Mouse (Mus musculus): ENCODE measurements at regions not wholly inside any gene's neighbourhood (a gene's known extent, or its start where the extent isn't known, plus 50 kb on each side); places are given as distances from the start of the nearest gene placed in this dataset.

DNA sequence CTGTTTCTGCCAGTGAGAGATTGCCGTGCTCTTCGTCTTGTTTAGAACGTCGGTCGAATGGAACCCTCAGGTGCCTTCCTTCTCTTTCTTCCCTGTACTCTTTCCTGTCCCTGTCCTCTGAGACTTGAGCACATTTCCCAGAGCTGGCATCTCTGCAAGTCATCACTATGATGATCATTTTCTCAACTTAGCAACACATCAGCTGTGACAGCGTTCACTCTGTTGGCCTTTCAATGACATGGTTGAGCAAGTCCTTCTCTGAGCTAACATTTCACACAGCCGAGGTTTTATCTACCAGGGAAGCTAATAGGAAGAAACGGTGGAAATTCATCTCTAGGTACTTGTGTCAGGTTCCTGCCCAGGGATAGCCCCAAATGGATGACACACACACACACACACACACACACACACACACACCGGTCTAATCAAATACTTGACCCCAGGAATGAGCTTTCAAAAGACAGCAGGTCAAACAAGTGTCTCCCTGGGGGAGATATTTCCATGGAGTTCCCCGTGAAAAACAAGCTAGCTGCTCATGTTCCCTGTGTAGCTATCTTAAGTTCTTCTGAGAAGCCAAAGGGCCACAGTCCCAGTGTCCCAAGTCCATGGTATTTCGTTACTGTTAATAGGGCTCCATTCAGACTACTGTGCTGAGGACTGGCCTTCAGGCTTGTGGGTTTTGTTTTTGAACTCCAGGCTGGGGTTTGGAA is 167.0 kb upstream of the Trib2 start:
- Histone ChIP-seq H3K27ac (replicated peaks; ENCODE audit: low read depth, low read length) (no peak overlapping the region), H3K4me1 (ENCODE audit: control insufficient read depth, insufficient read depth, insufficient read length, low read length) (no peaks in the 10 kb centered on the region), H3K4me3 (ENCODE audit: insufficient read depth, low read depth, low read length) (no peak overlapping the region)

DNA sequence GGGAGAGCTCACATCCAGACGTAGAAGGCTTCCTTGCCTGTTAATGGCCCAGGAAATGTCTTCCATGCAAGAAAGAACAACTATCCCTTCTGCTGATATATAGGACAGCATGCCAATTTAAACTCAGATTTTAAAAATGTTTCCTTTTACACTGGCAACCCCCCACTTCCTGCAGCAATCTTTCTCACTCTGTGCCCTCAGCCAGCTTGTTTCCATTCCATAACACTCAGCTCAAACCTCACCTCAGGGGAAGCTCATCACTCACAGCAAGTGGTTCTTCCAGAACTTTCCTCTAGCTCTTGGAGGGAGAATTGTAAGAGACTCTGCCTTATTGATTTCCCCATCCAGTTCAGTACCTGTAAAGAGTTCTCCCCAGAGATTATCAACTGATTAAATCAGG is 165.0 kb upstream of the Trib2 start:
- Histone ChIP-seq H3K27ac (replicated peaks; ENCODE audit: low read depth, low read length) (no peak overlapping the region), H3K4me1 (ENCODE audit: control insufficient read depth, insufficient read depth, insufficient read length, low read length) (no peaks in the 10 kb centered on the region)

DNA sequence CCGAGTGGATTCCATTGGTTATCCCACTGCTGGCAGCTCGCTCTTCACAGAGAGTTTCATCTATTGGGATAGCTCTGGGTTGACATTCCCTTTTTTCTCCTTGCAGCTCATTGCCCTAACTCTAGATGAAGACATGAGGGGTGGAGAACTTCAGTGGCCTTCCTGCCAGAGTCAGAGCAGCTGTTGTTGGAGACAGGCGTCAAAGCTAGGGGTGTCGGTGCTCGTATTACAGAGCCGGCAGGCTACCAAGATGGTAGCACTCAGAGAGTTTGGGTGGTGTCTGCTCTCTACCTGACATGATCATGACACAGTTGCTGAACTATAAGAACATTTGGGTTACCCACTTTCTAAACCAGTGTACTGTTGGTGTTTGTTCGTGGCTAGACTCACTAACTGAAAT is 162.5 kb upstream of the Trib2 start:
- no peak overlapping the region for H3K27ac ChIP-seq (replicated peaks; ENCODE audit: low read depth, low read length)
- no peaks in the 10 kb centered on the region for H3K4me1 ChIP-seq (ENCODE audit: control insufficient read depth, insufficient read depth, insufficient read length, low read length)
- no peak overlapping the region for H3K4me3 ChIP-seq (ENCODE audit: insufficient read depth, low read depth, low read length)

More for the DNA sequence above, 165.0 kb upstream of the Trib2 start:
- H3K4me3 ChIP-seq (ENCODE audit: insufficient read depth, low read depth, low read length): no peak overlapping the region

DNA sequence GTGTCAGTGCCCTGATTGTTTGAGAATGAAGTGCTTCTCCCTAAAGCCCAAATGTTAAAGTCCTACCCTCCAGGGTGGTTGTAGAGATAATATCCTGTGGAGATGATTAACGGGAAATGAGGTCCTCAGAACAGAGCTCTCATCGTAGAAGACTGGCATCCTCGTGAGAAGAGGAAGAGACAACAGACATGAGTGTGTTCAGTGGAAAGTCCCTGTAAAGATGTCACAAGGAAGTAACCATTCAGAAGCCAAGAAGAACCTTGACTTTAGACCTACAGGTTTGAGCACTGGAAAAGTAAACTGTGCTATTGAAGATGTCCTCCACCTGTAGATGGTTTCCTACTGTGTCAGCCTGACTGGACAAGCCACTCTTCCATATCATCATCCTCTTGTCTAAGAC is 155.1 kb upstream of the Trib2 start:
- H3K27ac ChIP-seq (replicated peaks; ENCODE audit: low read depth, low read length): no peak overlapping the region
- H3K4me1 ChIP-seq (ENCODE audit: control insufficient read depth, insufficient read depth, insufficient read length, low read length): 0 out of 2 replicates have a peak, but pooled peaks cover 3% of the 10 kb centered on the region
- H3K4me3 ChIP-seq (ENCODE audit: insufficient read depth, low read depth, low read length): no peak overlapping the region

DNA sequence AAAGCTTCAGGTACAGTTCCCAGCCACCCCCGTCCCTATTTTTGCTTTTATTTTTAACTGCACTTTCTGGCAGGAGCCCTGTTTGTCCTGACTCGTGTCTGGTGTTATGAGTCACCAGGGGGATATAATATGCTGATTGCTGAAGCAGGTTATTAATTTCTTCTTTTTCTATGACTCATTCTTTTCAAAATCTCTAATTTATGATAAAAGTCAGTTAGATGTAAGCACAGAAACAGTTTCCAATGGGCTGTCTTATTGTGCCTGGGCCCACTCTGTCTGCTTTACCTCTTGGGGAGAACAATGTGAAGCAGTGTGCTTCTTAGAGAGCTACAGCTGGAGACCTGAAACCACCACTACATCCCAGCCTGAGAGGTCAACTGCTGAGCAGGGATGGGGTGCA is 153.5 kb upstream of the Trib2 start:
- H3K4me1 ChIP-seq (ENCODE audit: control insufficient read depth, insufficient read depth, insufficient read length, low read length): 0 out of 2 replicates have a peak, but pooled peaks cover 3% of the 10 kb centered on the region
- H3K4me3 ChIP-seq (ENCODE audit: insufficient read depth, low read depth, low read length): no peak overlapping the region
- H3K27ac ChIP-seq (replicated peaks; ENCODE audit: low read depth, low read length): no peak overlapping the region

DNA sequence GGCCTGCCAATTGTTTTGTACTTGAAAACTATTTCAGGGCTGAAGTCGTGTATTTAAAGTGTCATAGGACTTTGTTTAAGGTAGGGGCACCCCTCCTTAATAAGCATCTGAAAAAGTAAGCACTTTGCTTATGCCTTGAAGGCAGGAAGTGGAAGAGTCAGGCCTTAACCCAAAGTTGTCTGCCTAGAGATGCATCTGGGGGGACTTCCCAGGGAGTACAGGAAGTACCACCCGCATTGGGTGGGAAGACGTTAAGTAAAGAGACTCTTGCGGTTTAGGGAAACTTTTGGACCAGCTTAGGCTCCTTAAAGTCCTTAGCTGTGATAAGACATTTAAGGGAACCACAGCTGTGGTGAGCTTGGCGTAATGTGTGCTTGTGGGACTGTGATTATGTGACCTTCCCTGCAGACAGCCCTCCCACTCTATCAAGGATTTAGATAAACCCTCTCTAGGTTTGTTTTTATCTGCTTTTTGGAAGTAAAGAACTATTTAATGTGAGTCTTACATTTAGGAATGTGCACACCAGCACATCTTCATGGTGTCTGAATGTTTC is 150.9 kb upstream of the Trib2 start:
- H3K4me1 ChIP-seq (ENCODE audit: control insufficient read depth, insufficient read depth, insufficient read length, low read length): no peaks in the 10 kb centered on the region
- no peak overlapping the region for H3K4me3 ChIP-seq (ENCODE audit: insufficient read depth, low read depth, low read length)
- no peak overlapping the region for H3K27ac ChIP-seq (replicated peaks; ENCODE audit: low read depth, low read length)

DNA sequence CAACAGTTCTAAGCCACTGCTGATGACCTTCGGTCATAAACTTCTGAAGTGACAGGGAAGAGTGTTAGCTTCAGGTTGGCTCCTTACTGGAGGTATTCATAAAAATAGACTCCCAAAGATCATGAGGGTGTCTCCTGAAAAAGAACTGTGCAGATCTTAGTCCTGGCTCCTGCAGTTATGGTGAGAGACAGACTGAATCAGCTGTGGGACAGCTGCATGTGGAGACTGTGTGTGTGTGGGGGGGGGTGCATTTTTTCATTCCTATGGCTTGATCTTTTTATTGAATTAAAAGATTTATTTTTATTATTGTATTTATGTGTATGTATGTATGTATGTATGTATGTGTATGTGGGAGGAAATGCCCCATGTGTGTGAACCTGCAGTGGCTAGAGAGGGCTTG is 149.9 kb upstream of the Trib2 start:
- Histone ChIP-seq H3K4me1 (ENCODE audit: control insufficient read depth, insufficient read depth, insufficient read length, low read length) (no peaks in the 10 kb centered on the region), H3K27ac (replicated peaks; ENCODE audit: low read depth, low read length) (no peak overlapping the region), H3K4me3 (ENCODE audit: insufficient read depth, low read depth, low read length) (no peak overlapping the region)

DNA sequence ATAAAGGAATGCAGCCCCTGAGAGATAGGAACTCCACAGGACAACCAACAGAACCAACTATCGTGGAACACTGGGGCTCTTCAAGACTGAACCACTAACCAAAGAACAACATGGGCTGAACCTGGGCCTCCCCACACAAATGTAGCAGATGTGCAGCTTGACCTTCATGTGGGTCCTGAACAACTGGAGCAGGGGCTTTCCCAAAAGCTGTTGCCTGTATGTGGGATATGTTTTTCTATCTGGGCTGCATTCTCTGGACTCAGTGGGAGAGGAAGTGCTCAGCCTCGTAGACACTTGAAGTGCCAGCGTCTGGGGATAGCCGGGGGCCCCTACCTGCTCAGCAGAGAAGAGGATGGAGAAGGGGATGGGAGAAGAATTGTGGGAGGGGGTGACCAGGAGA is 149.2 kb upstream of the Trib2 start:
- Histone ChIP-seq H3K4me3 (ENCODE audit: insufficient read depth, low read depth, low read length) (no peak overlapping the region), H3K27ac (replicated peaks; ENCODE audit: low read depth, low read length) (no peak overlapping the region)

DNA sequence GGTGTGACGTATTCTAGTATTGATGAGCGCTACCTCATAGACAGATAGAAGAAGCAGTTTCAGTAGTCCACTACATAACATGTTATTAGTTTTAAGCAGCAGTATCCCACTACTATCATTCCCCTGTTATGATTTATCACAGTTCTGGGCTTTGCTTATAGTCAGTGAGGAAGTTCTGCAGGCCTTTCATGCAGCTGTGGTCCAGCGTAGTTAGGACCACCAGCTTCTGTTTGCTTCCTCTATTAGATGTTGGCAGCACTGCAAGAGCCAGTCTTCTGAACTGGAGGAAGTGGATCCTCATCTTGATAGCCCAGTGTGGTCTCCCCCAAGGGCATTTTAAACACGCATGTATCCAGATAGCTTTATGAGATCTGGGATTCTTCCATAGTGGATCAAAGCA is 147.4 kb upstream of the Trib2 start:
- Histone ChIP-seq H3K27ac (replicated peaks; ENCODE audit: low read depth, low read length) (no peak overlapping the region), H3K4me3 (ENCODE audit: insufficient read depth, low read depth, low read length) (no peak overlapping the region), H3K4me1 (ENCODE audit: control insufficient read depth, insufficient read depth, insufficient read length, low read length) (no peaks in the 10 kb centered on the region)

More for the DNA sequence above, 149.2 kb upstream of the Trib2 start:
- H3K4me1 ChIP-seq (ENCODE audit: control insufficient read depth, insufficient read depth, insufficient read length, low read length): no peaks in the 10 kb centered on the region

DNA sequence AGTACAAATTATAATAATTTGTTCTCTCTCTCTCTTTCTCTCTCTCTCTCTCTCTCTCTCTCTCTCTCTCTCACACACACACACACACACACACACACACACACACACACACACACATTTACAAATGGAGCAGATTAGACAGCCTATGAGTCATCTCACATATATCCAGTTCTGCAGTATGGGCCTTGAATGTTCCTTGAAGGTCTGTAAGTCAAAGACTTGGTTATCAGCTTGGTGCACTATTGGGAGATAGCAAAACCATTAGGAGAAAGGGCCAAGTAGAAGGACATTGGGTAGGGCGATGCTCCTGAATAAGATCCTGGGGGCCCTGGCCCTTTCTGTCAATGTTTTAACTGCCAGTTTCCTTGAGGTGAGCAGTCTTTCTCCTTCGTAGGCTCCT is 145.1 kb upstream of the Trib2 start:
- Histone ChIP-seq H3K27ac (replicated peaks; ENCODE audit: low read depth, low read length) (no peak overlapping the region), H3K4me3 (ENCODE audit: insufficient read depth, low read depth, low read length) (no peak overlapping the region)

DNA sequence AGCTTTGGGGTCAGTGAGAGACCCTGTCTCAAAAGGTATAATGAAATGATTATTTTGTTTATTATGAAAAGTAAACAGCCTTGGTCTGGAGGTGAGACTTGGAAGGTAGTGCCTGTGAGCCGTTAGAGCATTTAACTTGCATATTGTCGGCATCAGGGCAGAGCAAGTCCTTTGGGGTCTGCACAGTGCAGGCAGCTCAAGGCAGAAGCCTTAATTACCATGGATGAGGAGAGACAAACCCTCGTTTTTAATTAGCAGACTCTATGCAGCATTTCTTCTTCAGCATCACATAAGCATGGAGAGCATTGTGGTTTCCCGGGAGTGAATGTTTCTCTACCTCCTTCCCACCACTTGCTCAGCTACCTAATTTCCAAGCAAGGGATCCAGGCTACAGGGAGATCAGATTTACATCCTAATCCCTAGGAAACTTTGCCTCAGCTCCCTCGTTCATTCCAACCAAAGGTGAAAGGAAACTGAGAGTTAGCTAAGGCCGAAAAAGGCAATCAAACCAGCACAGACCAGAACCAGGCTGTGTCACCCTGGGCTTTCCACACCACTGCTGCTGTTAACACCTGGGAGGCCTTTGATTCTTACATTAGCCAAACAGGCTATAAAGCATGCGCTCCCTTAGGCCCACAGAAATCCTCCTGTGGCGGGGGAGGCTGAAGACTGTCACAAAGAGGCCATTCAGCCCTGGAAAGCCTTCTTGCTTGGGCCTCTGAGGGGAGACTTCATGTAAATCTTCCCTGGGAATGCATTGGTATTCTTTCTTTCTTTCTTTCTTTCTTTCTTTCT is 120.9 kb upstream of the Trib2 start:
- H3K27ac ChIP-seq (replicated peaks; ENCODE audit: low read depth, low read length): no peak overlapping the region
- H3K4me1 ChIP-seq (ENCODE audit: control insufficient read depth, insufficient read depth, insufficient read length, low read length): no peaks in the 10 kb centered on the region
- H3K4me3 ChIP-seq (ENCODE audit: insufficient read depth, low read depth, low read length): no peak overlapping the region

More for the DNA sequence above, 145.1 kb upstream of the Trib2 start:
- H3K4me1 ChIP-seq (ENCODE audit: control insufficient read depth, insufficient read depth, insufficient read length, low read length): no peaks in the 10 kb centered on the region

DNA sequence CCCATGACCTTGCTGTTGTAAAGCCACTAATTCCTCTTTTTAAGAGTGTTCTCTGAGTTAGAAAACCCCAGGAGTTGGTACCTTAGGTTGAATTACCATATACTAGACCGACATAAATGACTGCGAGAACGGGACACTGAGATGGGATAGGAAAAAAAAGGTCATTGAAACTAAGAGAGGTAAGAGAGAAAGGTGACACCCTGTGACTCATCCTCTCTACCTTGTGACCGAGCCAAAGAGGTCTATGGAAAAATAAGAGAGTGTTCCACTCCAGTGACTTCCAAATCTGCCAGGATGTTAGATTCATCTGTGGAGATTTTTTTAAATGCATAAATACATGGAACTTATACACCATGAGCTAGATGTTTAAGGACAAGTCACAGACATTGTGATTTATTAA is 115.3 kb upstream of the Trib2 start:
- no peak overlapping the region for H3K4me3 ChIP-seq (ENCODE audit: insufficient read depth, low read depth, low read length)
- H3K4me1 ChIP-seq (ENCODE audit: control insufficient read depth, insufficient read depth, insufficient read length, low read length): no peaks in the 10 kb centered on the region
- H3K27ac ChIP-seq (replicated peaks; ENCODE audit: low read depth, low read length): no peak overlapping the region

DNA sequence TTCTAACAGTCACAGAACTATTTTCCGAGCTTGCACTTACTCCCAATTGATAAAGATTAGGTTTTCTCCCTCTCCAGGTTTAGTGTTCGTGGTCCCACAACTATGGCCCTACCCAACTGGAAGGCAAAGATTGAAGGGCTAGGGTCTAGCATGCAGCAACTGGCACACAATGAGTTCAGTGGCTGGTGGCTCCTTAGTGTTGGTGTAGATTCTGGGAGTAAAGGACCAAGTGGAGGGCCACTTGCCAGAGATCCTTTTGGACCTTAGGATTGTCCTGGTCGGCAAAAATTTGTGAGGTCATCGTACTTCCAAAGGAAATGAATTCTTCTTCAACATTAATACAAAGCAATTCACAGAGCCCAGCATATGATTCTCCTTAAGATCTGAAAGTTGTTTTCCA is 114.8 kb upstream of the Trib2 start:
- no peak overlapping the region for H3K27ac ChIP-seq (replicated peaks; ENCODE audit: low read depth, low read length)
- no peak overlapping the region for H3K4me3 ChIP-seq (ENCODE audit: insufficient read depth, low read depth, low read length)
- H3K4me1 ChIP-seq (ENCODE audit: control insufficient read depth, insufficient read depth, insufficient read length, low read length): no peaks in the 10 kb centered on the region

DNA sequence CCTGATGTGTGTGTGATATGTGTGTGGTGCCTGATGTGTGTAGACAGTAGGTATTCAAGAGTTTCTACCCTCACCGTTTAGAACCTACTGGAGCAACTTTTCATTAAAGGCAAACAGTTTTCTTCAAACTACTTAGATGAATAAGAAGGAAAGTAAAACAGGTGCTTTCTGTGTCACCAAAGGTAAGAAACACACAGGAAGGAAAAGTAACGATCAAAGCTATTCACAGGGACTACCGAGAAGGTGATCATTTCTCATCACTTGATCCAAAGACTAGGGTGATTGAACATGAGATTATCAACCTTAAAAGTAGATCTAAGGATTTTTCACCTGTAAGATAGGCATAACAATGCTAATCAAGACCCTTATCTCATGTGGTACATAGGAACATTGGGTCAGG is 113.4 kb upstream of the Trib2 start:
- no peak overlapping the region for H3K4me3 ChIP-seq (ENCODE audit: insufficient read depth, low read depth, low read length)
- no peak overlapping the region for H3K27ac ChIP-seq (replicated peaks; ENCODE audit: low read depth, low read length)
- H3K4me1 ChIP-seq (ENCODE audit: control insufficient read depth, insufficient read depth, insufficient read length, low read length): no peaks in the 10 kb centered on the region

DNA sequence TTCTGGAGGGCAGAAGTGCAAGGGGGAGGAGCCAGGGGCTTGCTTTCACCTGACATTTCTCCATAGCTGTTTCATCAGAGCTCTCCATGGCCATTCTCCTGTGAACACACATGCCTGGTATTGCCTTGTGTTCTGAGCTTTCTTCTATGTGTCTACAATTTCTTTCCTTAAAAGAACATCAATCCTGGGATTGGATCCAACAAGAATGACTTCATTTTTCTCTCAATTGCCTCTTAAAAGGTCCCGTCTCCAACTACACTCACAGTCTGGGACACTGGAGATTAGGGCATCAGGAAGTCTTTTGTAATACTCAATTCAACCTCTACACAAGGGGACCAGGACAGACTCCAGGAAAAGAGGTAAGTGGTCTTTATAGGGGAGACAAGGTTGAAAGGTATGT is 112.8 kb upstream of the Trib2 start:
- Histone ChIP-seq H3K4me3 (ENCODE audit: insufficient read depth, low read depth, low read length) (no peak overlapping the region), H3K4me1 (ENCODE audit: control insufficient read depth, insufficient read depth, insufficient read length, low read length) (no peaks in the 10 kb centered on the region), H3K27ac (replicated peaks; ENCODE audit: low read depth, low read length) (no peak overlapping the region)

DNA sequence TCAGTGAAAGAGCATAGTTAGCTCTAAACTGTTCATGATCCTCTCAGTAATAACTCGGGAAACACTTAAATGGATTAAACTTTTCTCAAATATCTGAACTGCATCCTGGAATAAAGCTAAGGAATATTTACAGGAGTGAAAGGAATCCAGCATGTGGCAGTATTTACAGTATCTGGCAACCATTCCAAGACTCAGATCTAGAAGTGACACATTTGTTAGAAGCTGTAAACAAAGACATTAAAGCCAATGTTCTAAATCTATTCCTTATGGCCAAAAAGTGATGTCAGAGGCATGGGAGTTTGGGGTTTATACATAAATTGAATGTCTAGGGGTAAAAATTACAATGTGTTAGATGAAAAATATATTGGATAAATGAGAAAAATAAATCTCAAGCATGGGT is 101.6 kb upstream of the Trib2 start:
- H3K4me3 ChIP-seq (ENCODE audit: insufficient read depth, low read depth, low read length): no peak overlapping the region
- H3K27ac ChIP-seq (replicated peaks; ENCODE audit: low read depth, low read length): no peak overlapping the region
- H3K4me1 ChIP-seq (ENCODE audit: control insufficient read depth, insufficient read depth, insufficient read length, low read length): no peaks in the 10 kb centered on the region

Data from brown adipose tissue, adult 24 weeks (tissue).